Mouse (Mus musculus): Measurements from ENCODE around the gene Serf1. TPM values are rescaled to one million over a fixed set of nuclear protein-coding genes. Genes with fewer than 3 reads are reported as not detected.
"Not testable (repeated sequence)": the region's sequence is repeated elsewhere in the genome, so short reads cannot be mapped to it uniquely, and the experiment has no call there.

Serf1 gene
- 10 to 100 TPM; 28.1 to 33.4 TPM for total RNA-seq (2021)
- long read RNA-seq, experiment 1, transcript Serf1-201 (3 exons, 601 nt), result major isoform, 36 of 38 reads
- long read RNA-seq, experiment 1, partial matches to known transcripts, result 0 of 38 reads
- long read RNA-seq, experiment 1, other reads (novel, unspliced or antisense), result 2 of 38 reads
- long read RNA-seq, experiment 2, transcript Serf1-201 (3 exons, 601 nt), result major isoform, 27 of 27 reads
- long read RNA-seq, experiment 2, partial matches to known transcripts, result 0 of 27 reads
- long read RNA-seq, experiment 2, other reads (novel, unspliced or antisense), result 0 of 27 reads

GRCm38 (mm10) chr13:100107652-100108472 lies at the start of gene Serf1:
Gene Serf1 (plus strand): TSS chr13:100108012.
- peak; percentile 70 to 84 for DNase-seq (ENCODE audit: low spot score in 2 of 2)

GRCm38 (mm10) chr13:100063936-100064335 lies 43.9 kb upstream of the Serf1 start:
- no peak for DNase-seq (ENCODE audit: low spot score in 2 of 2)

- no peak for DNase-seq (ENCODE audit: low spot score in 2 of 2)
Observed at GRCm38 (mm10) chr13:100067821-100068220, 40.0 kb upstream of the Serf1 start.

- no peak for DNase-seq (ENCODE audit: low spot score in 2 of 2)
Observed at GRCm38 (mm10) chr13:100071473-100071872, 36.3 kb upstream of the Serf1 start.

GRCm38 (mm10) chr13:100098808-100099207 lies 9.0 kb upstream of the Serf1 start:
- DNase-seq (ENCODE audit: low spot score in 2 of 2), result no peak

GRCm38 (mm10) chr13:100103052-100103658 lies 4.7 kb upstream of the Serf1 start:
- DNase-seq (ENCODE audit: low spot score in 2 of 2), result no peak

- peak; percentile 92 to 94 for DNase-seq (ENCODE audit: low spot score in 2 of 2)
Observed at GRCm38 (mm10) chr13:100103748-100104254, 4.0 kb upstream of the Serf1 start, which contains the start of gene Bdp1. Gene Bdp1 (minus strand): TSS chr13:100104070.

- DNase-seq (ENCODE audit: low spot score in 2 of 2), result no peak
Observed at GRCm38 (mm10) chr13:100112218-100112972, 4.6 kb downstream of the Serf1 start.

- no peak for DNase-seq (ENCODE audit: low spot score in 2 of 2)
Observed at GRCm38 (mm10) chr13:100123970-100124369, 16.2 kb downstream of the Serf1 start.

GRCm38 (mm10) chr13:100124423-100125257 lies 16.8 kb downstream of the Serf1 start, which contains the start of gene Smn1:
Gene Smn1 (plus strand): TSS chr13:100124852.
- peak; percentile 82 to 90 for DNase-seq (ENCODE audit: low spot score in 2 of 2)

GRCm38 (mm10) chr13:100125258-100125643 lies 17.4 kb downstream of the Serf1 start:
- DNase-seq (ENCODE audit: low spot score in 2 of 2), result no peak

GRCm38 (mm10) chr13:100141646-100142314 lies 34.0 kb downstream of the Serf1 start:
- no peak for DNase-seq (ENCODE audit: low spot score in 2 of 2)

- DNase-seq (ENCODE audit: low spot score in 2 of 2), result no peak
Observed at GRCm38 (mm10) chr13:100152659-100153058, 44.8 kb downstream of the Serf1 start.

GRCm38 (mm10) chr13:100156624-100157023 lies 48.8 kb downstream of the Serf1 start:
- no peak for DNase-seq (ENCODE audit: low spot score in 2 of 2)

- DNase-seq (ENCODE audit: low spot score in 2 of 2), result not testable (repeated sequence)
Observed at GRCm38 (mm10) chr13:100161171-100161870, 53.5 kb downstream of the Serf1 start.

GRCm38 (mm10) chr13:100162467-100162866 lies 54.7 kb downstream of the Serf1 start:
- DNase-seq (ENCODE audit: low spot score in 2 of 2), result not testable (repeated sequence)

Data from gastrocnemius, postnatal 4 days (tissue).